Mouse (Mus musculus) small intestine, adult 2 months (tissue): ENCODE results near the gene Afap1.

Experiments
- CTCF ChIP-seq: fragments of 200-500 bp; IDR thresholded peaks from 2 replicates; pipeline ENCODE4 v1.5.1; 2012; ENCODE audit warnings: low read depth, mild to moderate bottlenecking, control low read depth, inconsistent platforms, low read length, moderate library complexity, mixed read lengths; ENCODE audit not compliant: insufficient replicate concordance, insufficient read length; ENCODE audit errors: extremely low read depth
- POLR2A ChIP-seq: fragments of 200-500 bp; IDR thresholded peaks from 2 replicates; pipeline ENCODE4 v1.6.1; 2012; ENCODE audit warnings: low read depth, mild to moderate bottlenecking, control low read depth, inconsistent platforms, low read length, moderate library complexity

DNA sequence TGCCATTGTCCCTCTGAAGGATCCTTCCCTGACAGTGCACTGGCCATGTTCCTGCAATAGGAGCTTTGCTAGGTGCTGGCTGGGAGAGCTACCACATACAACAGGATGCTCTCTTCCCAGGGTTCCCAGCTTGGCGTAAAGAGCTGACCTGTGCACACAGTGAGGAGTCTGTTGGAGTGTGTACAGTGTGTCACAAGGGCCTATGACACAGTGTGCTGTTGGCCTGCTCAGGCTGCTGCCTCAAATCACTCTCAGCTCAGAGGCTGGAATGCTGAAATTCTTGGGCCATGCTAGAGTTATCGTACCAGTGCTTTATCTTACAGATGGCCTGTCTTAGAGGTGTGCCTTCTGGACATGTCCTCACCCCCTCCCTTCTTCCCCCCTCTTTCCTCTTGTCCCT is 53.7 kb downstream of the Afap1 start:
- no peak for TF ChIP-seq CTCF
- TF ChIP-seq POLR2A = no peak
